Mouse (Mus musculus) midbrain, embryonic 16.5 days (tissue): Measurements from ENCODE around the gene Chrm2. TPM values are rescaled to one million over a fixed set of nuclear protein-coding genes. Genes with fewer than 3 reads are reported as not detected.

ENCODE experiments used
- ATAC-seq: fragments of 200-750 bp; cut with Nextera tagmentation; 2 replicates; pipeline ENCODE4 v1.8.0; 2017; ENCODE audit warnings: moderate TSS enrichment
- H3K27ac ChIP-seq: fragments of 300-500 bp; sonication (generic); 2 replicates; pipeline ENCODE4 v1.5.1; 2014; ENCODE audit warnings: mild to moderate bottlenecking, low read length, mixed read lengths
- H3K27me3 ChIP-seq: fragments of 300-500 bp; sonication (generic); 2 replicates; pipeline ENCODE4 v1.6.1; 2014; ENCODE audit warnings: low read depth, low read length, mixed read lengths; ENCODE audit not compliant: control insufficient read depth, insufficient read depth
- H3K36me3 ChIP-seq: fragments of 300-500 bp; sonication (generic); 2 replicates; pipeline ENCODE4 v1.6.1; 2014; ENCODE audit warnings: mild to moderate bottlenecking, low read length, moderate library complexity, mixed read lengths; ENCODE audit not compliant: control insufficient read depth, insufficient read depth
- H3K4me1 ChIP-seq: fragments of 300-500 bp; sonication (generic); 2 replicates; pipeline ENCODE4 v1.6.1; 2014; ENCODE audit warnings: mild to moderate bottlenecking, low read length, mixed read lengths; ENCODE audit not compliant: control insufficient read depth, insufficient read depth
- H3K4me2 ChIP-seq: fragments of 300-500 bp; sonication (generic); 2 replicates; pipeline ENCODE4 v1.6.1; 2014; ENCODE audit warnings: mild to moderate bottlenecking, low read length, mixed read lengths
- H3K4me3 ChIP-seq: fragments of 300-500 bp; sonication (generic); 2 replicates; pipeline ENCODE4 v1.5.1; 2014; ENCODE audit warnings: low read depth, mild to moderate bottlenecking, low read length, moderate library complexity, mixed read lengths
- H3K9ac ChIP-seq: fragments of 300-500 bp; sonication (generic); 2 replicates; pipeline ENCODE4 v1.6.1; 2014; ENCODE audit warnings: low read depth, low read length, mixed read lengths
- H3K9me3 ChIP-seq: fragments of 300-500 bp; sonication (generic); replicated peaks from 2 replicates; pipeline ENCODE4 v1.6.1; 2014; ENCODE audit warnings: mild to moderate bottlenecking, low read length, mixed read lengths; ENCODE audit not compliant: control insufficient read depth, poor library complexity, severe bottlenecking
- WGBS: fragments of 180-500 bp; shearing (Covaris S2); extraction: QIAGEN DNeasy Blood & Tissue Kit; methylation state at CpG from one replicate; pipeline ENCODE4 v1.1.7; 2014; 5-methylcytosine and 5-hydroxymethylcytosine counted together
- polyA plus RNA-seq: library from polyadenylated mRNA; unstranded; fragments of >200 nt; fragmentation: Nextera tagmentation; extraction: Ambion mirVana; gene quantifications from 2 replicates; pipeline ENCODE4 v1.2.1, GENCODE M21; 2015

The Chrm2 gene
- polyA plus RNA-seq, 1 experiment from 2014 or later = 10.2 TPM

GRCm38 (mm10) chr6:36507008-36507663 lies 119.3 kb downstream of the Chrm2 start:
- Histone ChIP-seq H3K36me3 (no peaks in the 10 kb centered on the region), H3K4me3 (no peak overlapping the region), H3K9ac (no peak overlapping the region), H3K27me3 (no peaks in the 10 kb centered on the region), H3K27ac (no peak overlapping the region), H3K9me3 (no peaks in the 10 kb centered on the region), H3K4me2 (no peak overlapping the region), H3K4me1 (no peaks in the 10 kb centered on the region)
- no peak for ATAC-seq
- 83% methylated on average over 7 of the region's 7 CpGs for WGBS

GRCm38 (mm10) chr6:36507946-36508345 lies 120.1 kb downstream of the Chrm2 start:
- Histone ChIP-seq H3K9ac (no peak overlapping the region), H3K27ac (no peak overlapping the region), H3K4me1 (no peaks in the 10 kb centered on the region), H3K4me2 (no peak overlapping the region), H3K4me3 (no peak overlapping the region), H3K9me3 (no peaks in the 10 kb centered on the region), H3K27me3 (no peaks in the 10 kb centered on the region), H3K36me3 (no peaks in the 10 kb centered on the region)
- WGBS = 52% methylated on average over 7 of the region's 7 CpGs
- no peak for ATAC-seq

GRCm38 (mm10) chr6:36508469-36508868 lies 120.6 kb downstream of the Chrm2 start:
- Histone ChIP-seq H3K9ac (no peak overlapping the region), H3K27me3 (no peaks in the 10 kb centered on the region), H3K4me2 (no peak overlapping the region), H3K4me1 (no peaks in the 10 kb centered on the region), H3K36me3 (no peaks in the 10 kb centered on the region), H3K4me3 (no peak overlapping the region), H3K9me3 (no peaks in the 10 kb centered on the region), H3K27ac (no peak overlapping the region)
- no peak for ATAC-seq
- WGBS = 38% methylated on average over 2 of the region's 2 CpGs

GRCm38 (mm10) chr6:36516508-36516907 lies 128.6 kb downstream of the Chrm2 start:
- no peak overlapping the region for H3K9ac ChIP-seq
- H3K27ac ChIP-seq = no peak overlapping the region
- H3K4me1 ChIP-seq = no peaks in the 10 kb centered on the region
- 59% methylated on average over 4 of the region's 4 CpGs for WGBS
- no peaks in the 10 kb centered on the region for H3K9me3 ChIP-seq
- H3K36me3 ChIP-seq = no peaks in the 10 kb centered on the region
- no peaks in the 10 kb centered on the region for H3K27me3 ChIP-seq
- no peak overlapping the region for H3K4me3 ChIP-seq
- ATAC-seq = 0 out of 2 replicates have a peak, but pooled peaks have one; percentile 17
- H3K4me2 ChIP-seq = no peak overlapping the region

- 50% methylated on average over 5 of the region's 5 CpGs for WGBS
- Histone ChIP-seq H3K9ac (no peak overlapping the region), H3K4me3 (no peak overlapping the region), H3K27ac (no peak overlapping the region), H3K4me2 (no peak overlapping the region; the same call in 1 of the 2 replicates), H3K36me3 (no peaks in the 10 kb centered on the region), H3K27me3 (no peaks in the 10 kb centered on the region), H3K9me3 (no peaks in the 10 kb centered on the region), H3K4me1 (no peaks in the 10 kb centered on the region)
- ATAC-seq = no peak
Observed at GRCm38 (mm10) chr6:36517242-36517641, 129.4 kb downstream of the Chrm2 start.

GRCm38 (mm10) chr6:36523599-36523998 lies 135.7 kb downstream of the Chrm2 start:
- Histone ChIP-seq H3K27ac (no peak overlapping the region), H3K4me3 (no peak overlapping the region), H3K9ac (no peak overlapping the region), H3K9me3 (no peaks in the 10 kb centered on the region), H3K4me2 (no peak overlapping the region), H3K4me1 (no peaks in the 10 kb centered on the region), H3K27me3 (no peaks in the 10 kb centered on the region), H3K36me3 (no peaks in the 10 kb centered on the region)
- WGBS = 95% methylated on average over 11 of the region's 11 CpGs
- ATAC-seq = no peak

- H3K27ac ChIP-seq = no peak overlapping the region
- no peak overlapping the region for H3K4me2 ChIP-seq
- H3K4me1 ChIP-seq = no peaks in the 10 kb centered on the region
- WGBS = 78% methylated on average over 4 of the region's 4 CpGs
- H3K9ac ChIP-seq = no peak overlapping the region
- no peaks in the 10 kb centered on the region for H3K9me3 ChIP-seq
- H3K4me3 ChIP-seq = no peak overlapping the region
- no peaks in the 10 kb centered on the region for H3K36me3 ChIP-seq
- ATAC-seq = no peak
- H3K27me3 ChIP-seq = no peaks in the 10 kb centered on the region
Observed at GRCm38 (mm10) chr6:36528509-36528908, 140.6 kb downstream of the Chrm2 start.

GRCm38 (mm10) chr6:36541247-36541646 lies 153.4 kb downstream of the Chrm2 start:
- H3K36me3 ChIP-seq = no peaks in the 10 kb centered on the region
- H3K27me3 ChIP-seq = no peaks in the 10 kb centered on the region
- no peak overlapping the region for H3K9ac ChIP-seq
- H3K9me3 ChIP-seq = no peaks in the 10 kb centered on the region
- H3K4me2 ChIP-seq = no peak overlapping the region
- H3K27ac ChIP-seq = no peak overlapping the region
- ATAC-seq = no peak
- H3K4me3 ChIP-seq = no peak overlapping the region
- no peaks in the 10 kb centered on the region for H3K4me1 ChIP-seq
- 78% methylated on average over 6 of the region's 6 CpGs for WGBS

- Histone ChIP-seq H3K4me1 (no peaks in the 10 kb centered on the region), H3K36me3 (no peaks in the 10 kb centered on the region), H3K4me2 (no peak overlapping the region), H3K27me3 (no peaks in the 10 kb centered on the region), H3K27ac (no peak overlapping the region), H3K9me3 (no peaks in the 10 kb centered on the region), H3K9ac (no peak overlapping the region), H3K4me3 (no peak overlapping the region)
- 80% methylated on average over 2 of the region's 2 CpGs for WGBS
- ATAC-seq = peak; percentile 39; the same call in 1 of the 2 replicates
Observed at GRCm38 (mm10) chr6:36566886-36567285, 179.0 kb downstream of the Chrm2 start.
